Mouse (Mus musculus): Measurements from ENCODE around the gene Cep63. TPM values are rescaled to one million over a fixed set of nuclear protein-coding genes. Genes with fewer than 3 reads are reported as not detected.

Gene Cep63
- total RNA-seq, 4 experiments from 2014 or later = 33.8 to 46.8 (median 43.5) TPM

- no peak for DNase-seq
Measured at GRCm38 (mm10) chr9:102629052-102629451, 2.7 kb upstream of the Cep63 start.

DNA sequence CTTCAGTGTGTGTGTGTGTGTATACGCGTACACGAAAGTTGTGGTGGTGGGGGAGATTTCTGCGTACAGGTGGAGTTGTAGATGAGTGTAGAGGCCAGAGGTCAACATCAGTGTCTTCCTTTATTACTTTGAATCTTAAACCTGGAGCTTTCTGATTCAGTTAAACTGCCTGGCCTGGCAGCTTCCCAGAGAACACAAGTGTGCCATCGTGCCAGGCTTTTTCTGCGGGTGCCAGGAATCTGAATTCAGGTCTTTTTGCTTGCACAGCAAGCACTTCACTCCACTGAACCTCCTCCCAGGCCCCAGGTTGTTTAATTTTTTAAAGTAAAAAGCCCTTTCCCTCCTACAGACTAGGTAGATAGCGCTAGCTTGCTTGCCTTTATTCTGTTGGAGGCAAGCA is 1.1 kb upstream of the Cep63 start:
- DNase-seq = no peak

- no peak for DNase-seq
Measured at GRCm38 (mm10) chr9:102626839-102627225, 498 bp upstream of the Cep63 start.

- DNase-seq = no peak
Measured at GRCm38 (mm10) chr9:102625401-102625982, 842 bp downstream of the Cep63 start.

DNA sequence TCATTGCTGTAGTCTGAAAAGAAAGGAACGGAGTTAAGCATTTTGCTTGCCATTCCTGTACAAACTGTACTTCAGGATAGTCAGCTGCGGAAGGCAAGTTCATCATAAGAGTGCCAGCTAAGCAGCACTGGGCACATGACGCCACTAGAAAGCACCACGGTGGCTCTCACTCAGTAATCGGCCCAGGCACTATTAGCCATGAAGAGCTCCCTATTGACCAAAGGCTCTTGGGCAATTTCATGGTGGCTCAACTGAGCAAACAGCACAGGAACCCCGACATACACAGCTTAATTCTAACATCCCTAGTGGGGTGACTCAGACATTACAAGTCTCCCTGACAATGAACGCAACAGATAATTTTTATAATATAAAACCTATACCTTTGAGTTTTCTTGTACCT is 2.8 kb downstream of the Cep63 start:
- no peak for DNase-seq

DNA sequence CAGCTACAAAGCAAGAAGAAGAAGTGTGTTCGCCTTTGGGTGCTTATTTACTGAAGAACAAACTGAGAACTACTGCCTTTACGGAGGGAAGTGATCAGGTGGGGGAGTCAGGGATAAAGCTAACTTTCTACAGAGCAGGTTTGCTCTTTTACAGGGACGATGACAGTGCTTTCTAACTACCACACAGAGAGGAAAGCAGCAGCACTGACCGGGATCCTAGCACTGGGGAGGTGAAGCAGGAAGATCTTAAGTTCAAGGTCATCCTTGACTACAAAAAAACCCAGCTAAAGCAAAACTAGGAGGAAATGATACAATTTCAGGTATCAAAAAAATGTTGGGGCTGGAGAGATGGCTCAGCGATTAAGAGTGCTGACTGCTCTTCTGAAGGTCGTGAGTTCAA is 3.5 kb downstream of the Cep63 start:
- no peak for DNase-seq

DNA sequence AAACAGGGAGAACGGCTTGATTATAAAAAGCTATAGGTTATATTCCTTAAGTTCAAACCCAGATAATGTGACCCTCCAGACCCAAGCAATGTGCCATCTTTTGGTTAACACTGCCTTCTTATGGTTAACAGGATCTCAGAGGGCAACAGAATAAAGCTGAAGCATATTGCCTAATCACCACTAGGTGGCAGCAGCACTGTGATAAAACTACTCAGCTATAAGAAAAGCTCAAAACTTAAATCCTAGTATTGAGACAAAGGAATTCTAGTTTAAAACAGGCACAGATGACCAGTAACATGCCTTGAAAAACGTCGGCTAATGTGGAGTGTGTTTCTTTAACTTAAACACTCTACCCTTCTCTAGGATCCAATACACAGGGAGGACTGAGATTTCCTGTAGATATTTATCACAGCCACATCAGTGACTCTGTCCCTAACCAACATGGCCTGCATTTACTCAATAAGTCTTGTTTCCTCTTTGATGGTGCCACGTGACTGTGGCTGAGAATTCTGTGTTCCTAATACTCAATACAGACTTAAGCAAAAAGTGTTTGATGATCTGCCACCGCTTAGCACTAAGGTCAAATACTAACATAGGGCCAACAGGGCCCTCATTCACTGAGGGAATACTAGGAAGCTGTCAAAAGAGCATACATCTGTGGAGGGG is 4.0 kb downstream of the Cep63 start:
- no peak for DNase-seq

- DNase-seq = no peak
Measured at GRCm38 (mm10) chr9:102621385-102621784, 4.9 kb downstream of the Cep63 start.

DNA sequence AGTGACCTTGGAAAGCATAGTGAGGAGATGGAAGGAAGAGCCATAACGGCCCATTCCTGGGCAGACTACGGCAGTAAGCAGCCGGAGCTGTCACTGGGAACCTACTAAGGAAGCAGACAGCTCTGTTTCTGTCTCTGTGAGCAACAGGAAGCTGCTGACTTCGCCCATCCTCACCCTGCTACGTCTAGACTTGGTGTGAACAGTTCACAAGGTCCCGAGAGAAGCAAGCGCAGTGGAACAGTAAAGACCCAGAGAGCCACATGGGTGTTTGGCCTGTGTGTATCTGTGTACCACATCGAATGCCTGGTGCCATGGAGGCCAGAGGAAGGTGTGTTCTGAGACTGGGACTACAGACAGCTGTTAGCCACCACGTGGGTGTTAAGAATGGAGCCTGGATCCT is 10.1 kb downstream of the Cep63 start:
- DNase-seq = no peak

GRCm38 (mm10) chr9:102615071-102615470 is 11.3 kb downstream of the Cep63 start:
- no peak for DNase-seq

DNA sequence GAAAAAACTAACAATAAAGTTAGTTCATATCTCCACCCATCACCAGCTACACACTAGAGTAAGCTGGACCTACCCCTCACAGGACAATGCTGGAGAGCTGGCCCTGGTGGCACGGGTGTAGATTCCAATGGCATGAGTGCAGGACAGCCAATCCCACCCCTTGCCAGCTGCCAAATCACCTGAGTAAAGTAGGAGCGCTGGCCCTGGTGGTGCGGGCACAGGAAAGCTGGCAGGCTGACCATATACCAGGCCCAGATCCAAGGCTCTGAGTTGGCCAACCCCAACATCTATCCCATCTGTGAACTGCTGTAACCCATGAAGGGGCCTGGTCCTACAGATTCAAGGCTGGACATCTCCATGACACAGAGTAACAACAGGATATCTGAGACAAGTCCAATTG is 17.1 kb downstream of the Cep63 start:
- no peak for DNase-seq

GRCm38 (mm10) chr9:102607471-102607870 is 18.9 kb downstream of the Cep63 start:
- no peak for DNase-seq

- no peak for DNase-seq
Measured at GRCm38 (mm10) chr9:102605162-102605561, 21.2 kb downstream of the Cep63 start.

GRCm38 (mm10) chr9:102601666-102602065 is 24.7 kb downstream of the Cep63 start:
- no peak for DNase-seq

DNA sequence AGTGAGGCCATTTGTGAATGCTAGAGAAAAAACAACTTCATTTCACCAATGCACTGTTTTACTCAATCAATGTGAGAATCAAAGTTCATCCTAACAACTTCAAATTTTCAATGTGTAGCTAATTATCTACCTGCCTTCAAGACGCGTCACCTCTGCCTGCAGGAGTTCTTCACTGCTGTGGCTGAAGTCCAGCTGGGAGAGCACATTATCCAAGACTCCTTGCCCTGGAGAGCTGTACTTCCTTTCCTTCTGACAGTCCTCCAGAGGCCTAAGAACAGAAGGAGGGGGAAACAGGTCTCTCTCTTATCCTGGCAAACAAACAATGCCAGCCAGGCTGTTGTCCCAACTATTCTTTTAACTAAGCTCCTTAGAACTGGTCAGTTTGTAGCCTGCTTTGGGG is 25.1 kb downstream of the Cep63 start:
- no peak for DNase-seq

- DNase-seq = no peak
Measured at GRCm38 (mm10) chr9:102595662-102596436, 30.5 kb downstream of the Cep63 start.

- no peak for DNase-seq
Measured at GRCm38 (mm10) chr9:102594667-102595393, 31.5 kb downstream of the Cep63 start.

DNA sequence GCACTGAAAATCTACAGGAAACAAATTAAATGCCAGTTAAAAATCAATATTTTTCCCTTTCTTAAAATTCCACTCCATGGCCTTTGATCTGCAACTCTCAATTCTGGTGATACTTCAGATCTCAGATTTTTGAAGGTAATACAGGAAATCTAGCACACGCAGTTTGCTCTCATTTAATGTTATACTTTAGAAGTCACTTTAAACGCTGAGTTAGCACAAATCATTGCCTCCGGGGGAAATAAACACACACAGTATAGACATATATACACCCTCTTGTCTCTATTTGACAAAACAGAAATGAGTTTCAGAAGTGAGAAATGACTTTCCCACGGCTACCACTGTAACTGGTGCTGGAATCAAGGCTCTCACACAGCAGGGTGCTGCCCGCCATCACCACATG is 39.0 kb downstream of the Cep63 start:
- DNase-seq = no peak

DNA sequence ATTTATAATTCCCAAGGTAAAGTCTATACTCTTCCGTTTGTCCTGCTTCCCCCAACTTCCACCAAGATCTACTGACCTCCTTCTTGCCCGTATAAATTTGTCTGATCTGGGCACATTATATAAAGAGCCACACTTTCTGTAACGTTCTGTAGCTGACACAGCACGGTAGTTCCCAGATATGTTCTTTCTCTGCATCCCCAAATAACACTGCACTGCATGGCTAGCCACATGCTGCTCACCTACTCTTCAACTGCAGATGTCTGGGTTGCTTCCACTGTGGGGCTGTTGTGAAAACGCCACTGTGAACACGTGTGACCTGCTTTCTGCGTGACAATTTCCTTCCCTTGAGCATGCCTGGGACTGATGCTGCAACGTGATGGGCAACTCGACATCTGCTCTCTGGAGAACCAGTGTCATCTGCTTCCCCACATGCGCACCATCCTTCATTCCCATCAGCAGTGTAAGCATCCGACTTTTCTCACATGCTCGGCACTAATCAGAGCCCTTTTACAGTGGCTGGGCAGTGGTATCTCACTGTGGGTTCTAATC is 44.3 kb downstream of the Cep63 start:
- DNase-seq = no peak

GRCm38 (mm10) chr9:102577480-102577879 is 48.9 kb downstream of the Cep63 start:
- no peak for DNase-seq

- no peak for DNase-seq
Measured at GRCm38 (mm10) chr9:102572888-102573287, 53.4 kb downstream of the Cep63 start.

GRCm38 (mm10) chr9:102558463-102558862 is 67.9 kb downstream of the Cep63 start:
- no peak for DNase-seq

DNA sequence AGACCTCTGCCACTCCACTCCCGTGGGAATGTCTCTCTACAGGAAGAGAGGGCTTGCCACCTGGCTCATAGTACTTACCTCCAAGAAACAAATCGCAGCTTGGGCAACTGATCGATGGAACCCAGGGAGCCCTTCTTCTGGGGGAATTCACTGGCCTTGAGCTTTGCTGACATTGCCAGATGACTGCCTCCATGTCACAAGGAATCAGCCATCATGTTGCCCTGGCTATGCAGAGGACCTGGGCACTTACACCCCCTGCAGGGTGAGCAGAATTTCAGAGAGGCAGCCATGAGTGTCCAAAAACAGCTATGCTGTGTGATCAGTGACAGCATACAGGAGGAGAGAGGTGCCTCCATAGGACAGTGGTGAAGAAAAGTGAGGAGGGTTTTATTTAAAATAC is 72.6 kb downstream of the Cep63 start:
- DNase-seq = no peak

All from adrenal gland, adult 8-10 months (tissue).